Mouse (Mus musculus): ENCODE measurements around the gene Hmx1.

- no peak for TF ChIP-seq CTCF (IDR thresholded peaks at IDR 0.05; ENCODE audit: low read depth, low read length)
- no peak for TF ChIP-seq POLR2A (IDR thresholded peaks at IDR 0.05; ENCODE audit: extremely low read depth, insufficient read depth, low read length)
These were observed 2.1 kb downstream of the Hmx1 start for GRCm38 (mm10) chr5:35390848-35391655.

Data from liver, adult 2 months (tissue).